Mouse (Mus musculus) midbrain, embryonic 16.5 days (tissue): ENCODE measurements around the gene St7. TPM values are rescaled to one million over a fixed set of nuclear protein-coding genes. Genes with fewer than 3 reads are reported as not detected.

Experiments
- ATAC-seq: fragments of 200-750 bp; cut with Nextera tagmentation; 2 replicates; pipeline ENCODE4 v1.8.0; 2017; ENCODE audit warnings: moderate TSS enrichment
- H3K27ac ChIP-seq: fragments of 300-500 bp; sonication (generic); 2 replicates; pipeline ENCODE4 v1.5.1; 2014; ENCODE audit warnings: mild to moderate bottlenecking, low read length, mixed read lengths
- H3K27me3 ChIP-seq: fragments of 300-500 bp; sonication (generic); 2 replicates; pipeline ENCODE4 v1.6.1; 2014; ENCODE audit warnings: low read depth, low read length, mixed read lengths; ENCODE audit not compliant: control insufficient read depth, insufficient read depth
- H3K36me3 ChIP-seq: fragments of 300-500 bp; sonication (generic); 2 replicates; pipeline ENCODE4 v1.6.1; 2014; ENCODE audit warnings: mild to moderate bottlenecking, low read length, moderate library complexity, mixed read lengths; ENCODE audit not compliant: control insufficient read depth, insufficient read depth
- H3K4me1 ChIP-seq: fragments of 300-500 bp; sonication (generic); 2 replicates; pipeline ENCODE4 v1.6.1; 2014; ENCODE audit warnings: mild to moderate bottlenecking, low read length, mixed read lengths; ENCODE audit not compliant: control insufficient read depth, insufficient read depth
- H3K4me2 ChIP-seq: fragments of 300-500 bp; sonication (generic); 2 replicates; pipeline ENCODE4 v1.6.1; 2014; ENCODE audit warnings: mild to moderate bottlenecking, low read length, mixed read lengths
- H3K4me3 ChIP-seq: fragments of 300-500 bp; sonication (generic); 2 replicates; pipeline ENCODE4 v1.5.1; 2014; ENCODE audit warnings: low read depth, mild to moderate bottlenecking, low read length, moderate library complexity, mixed read lengths
- H3K9ac ChIP-seq: fragments of 300-500 bp; sonication (generic); 2 replicates; pipeline ENCODE4 v1.6.1; 2014; ENCODE audit warnings: low read depth, low read length, mixed read lengths
- H3K9me3 ChIP-seq: fragments of 300-500 bp; sonication (generic); replicated peaks from 2 replicates; pipeline ENCODE4 v1.6.1; 2014; ENCODE audit warnings: mild to moderate bottlenecking, low read length, mixed read lengths; ENCODE audit not compliant: control insufficient read depth, poor library complexity, severe bottlenecking
- WGBS: fragments of 180-500 bp; shearing (Covaris S2); extraction: QIAGEN DNeasy Blood & Tissue Kit; methylation state at CpG from one replicate; pipeline ENCODE4 v1.1.7; 2014; 5-methylcytosine and 5-hydroxymethylcytosine counted together
- polyA plus RNA-seq: library from polyadenylated mRNA; unstranded; fragments of >200 nt; fragmentation: Nextera tagmentation; extraction: Ambion mirVana; gene quantifications from 2 replicates; pipeline ENCODE4 v1.2.1, GENCODE M21; 2015

Gene St7
- polyA plus RNA-seq, 1 experiment from 2014 or later: 51.5 TPM

- WGBS: 94% methylated on average over 4 of the region's 4 CpGs
- H3K27me3 ChIP-seq: no peaks in the 10 kb centered on the region
- no peak overlapping the region for H3K4me2 ChIP-seq
- H3K36me3 ChIP-seq: no peaks in the 10 kb centered on the region
- H3K27ac ChIP-seq: no peak overlapping the region
- no peak for ATAC-seq
- no peak overlapping the region for H3K9ac ChIP-seq
- H3K4me3 ChIP-seq: no peak overlapping the region
- peaks cover 3% of the 10 kb centered on the region for H3K4me1 ChIP-seq
- no peaks in the 10 kb centered on the region for H3K9me3 ChIP-seq
Measured at GRCm38 (mm10) chr6:17743325-17743724, 50.6 kb downstream of the St7 start.

DNA sequence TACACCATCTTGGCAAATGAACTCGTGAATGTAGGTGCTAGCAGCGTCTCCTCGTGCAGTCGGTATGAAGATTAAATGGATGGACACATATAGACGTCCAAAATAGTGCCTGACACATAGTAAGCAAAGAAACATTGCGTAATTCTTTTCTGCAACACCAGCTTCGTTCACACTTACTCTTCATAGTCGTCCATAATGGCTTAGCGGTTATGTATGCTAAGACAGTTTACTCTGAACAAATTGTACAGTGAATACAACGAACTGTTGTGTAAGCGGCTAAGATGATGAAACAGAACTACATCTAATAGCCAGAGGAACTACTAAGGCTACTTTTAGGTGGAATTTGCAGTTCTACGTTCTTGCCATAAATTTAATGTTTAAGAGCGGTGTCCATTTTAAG, 55.0 kb downstream of the St7 start:
- Histone ChIP-seq H3K27me3 (no peaks in the 10 kb centered on the region), H3K4me3 (no peak overlapping the region), H3K27ac (no peak overlapping the region), H3K9ac (no peak overlapping the region), H3K4me1 (peaks cover 11% of the 10 kb centered on the region), H3K4me2 (no peak overlapping the region), H3K9me3 (no peaks in the 10 kb centered on the region), H3K36me3 (no peaks in the 10 kb centered on the region)
- ATAC-seq: no peak
- 91% methylated on average over 13 of the region's 13 CpGs for WGBS

DNA sequence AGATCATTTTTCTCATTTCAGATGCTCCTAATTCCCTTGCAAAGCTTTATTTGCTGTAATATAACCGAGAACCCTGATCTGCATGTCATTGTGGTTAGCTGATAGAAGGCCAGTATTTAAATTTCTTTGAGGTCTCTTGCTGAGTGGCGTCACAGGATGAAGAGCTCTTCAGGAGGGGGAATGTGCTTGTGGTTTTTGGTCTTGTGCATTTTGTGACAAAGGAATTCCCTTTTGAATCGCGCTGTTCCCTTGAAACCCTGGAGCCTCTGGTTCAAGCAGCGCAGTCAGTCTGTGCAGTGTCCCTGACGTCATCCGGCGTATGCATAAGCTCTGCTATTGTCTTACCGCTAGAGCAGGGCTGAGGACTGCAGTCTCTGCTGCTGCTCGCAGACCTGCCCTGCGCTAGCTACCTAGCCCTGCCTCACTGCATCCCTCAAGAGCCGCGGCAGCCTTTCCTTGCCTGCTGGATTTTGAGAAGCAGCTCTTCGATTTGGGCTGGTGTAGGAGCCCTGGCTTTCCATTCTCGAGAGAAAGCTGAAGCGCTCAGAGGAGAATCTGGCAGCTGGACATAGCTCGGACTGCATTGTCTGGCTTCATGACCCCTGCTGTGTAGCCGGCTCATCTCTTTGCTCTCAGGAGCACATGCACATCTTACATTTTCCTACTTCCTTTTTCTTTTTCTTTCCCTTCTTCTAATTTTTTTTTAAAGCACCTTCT, 56.3 kb downstream of the St7 start:
- Histone ChIP-seq H3K27me3 (no peaks in the 10 kb centered on the region), H3K4me2 (peak overlapping the region; percentile 89), H3K9ac (peak overlapping the region; percentile 87), H3K36me3 (no peaks in the 10 kb centered on the region), H3K4me3 (peak overlapping the region; percentile 54), H3K4me1 (peaks cover 21% of the 10 kb centered on the region), H3K9me3 (no peaks in the 10 kb centered on the region), H3K27ac (peak overlapping the region; percentile 98)
- peak; percentile 99 for ATAC-seq
- WGBS: under 1% methylated on average over 18 of the region's 18 CpGs

GRCm38 (mm10) chr6:17749596-17749995, 56.9 kb downstream of the St7 start:
- ATAC-seq: peak; percentile 56
- peaks cover 26% of the 10 kb centered on the region for H3K4me1 ChIP-seq
- peak overlapping the region; percentile 89 for H3K4me2 ChIP-seq

GRCm38 (mm10) chr6:17750041-17750660, 57.4 kb downstream of the St7 start:
- Histone ChIP-seq H3K4me3 (peak overlapping the region; percentile 54), H3K36me3 (no peaks in the 10 kb centered on the region), H3K9ac (peak overlapping the region; percentile 87), H3K27me3 (no peaks in the 10 kb centered on the region), H3K4me1 (peaks cover 26% of the 10 kb centered on the region), H3K27ac (peak overlapping the region; percentile 98), H3K4me2 (peak overlapping the region; percentile 89), H3K9me3 (no peaks in the 10 kb centered on the region)
- peak; percentile 20; the same call in 1 of the 2 replicates for ATAC-seq
- 29% methylated on average over 9 of the region's 9 CpGs for WGBS

More at GRCm38 (mm10) chr6:17749596-17749995, 56.9 kb downstream of the St7 start:
- H3K9me3 ChIP-seq: no peaks in the 10 kb centered on the region
- H3K4me3 ChIP-seq: peak overlapping the region; percentile 54
- no peaks in the 10 kb centered on the region for H3K27me3 ChIP-seq
- 5% methylated on average over 3 of the region's 3 CpGs for WGBS
- no peaks in the 10 kb centered on the region for H3K36me3 ChIP-seq
- H3K9ac ChIP-seq: peak overlapping the region; percentile 87
- peak overlapping the region; percentile 98 for H3K27ac ChIP-seq

GRCm38 (mm10) chr6:17750957-17751356, 58.2 kb downstream of the St7 start:
- no peaks in the 10 kb centered on the region for H3K27me3 ChIP-seq
- peak overlapping the region; percentile 59 for H3K27ac ChIP-seq
- no peaks in the 10 kb centered on the region for H3K9me3 ChIP-seq
- H3K9ac ChIP-seq: peak overlapping the region; percentile 87
- H3K4me3 ChIP-seq: peak overlapping the region; percentile 54
- peak overlapping the region; percentile 89 for H3K4me2 ChIP-seq
- no peaks in the 10 kb centered on the region for H3K36me3 ChIP-seq
- WGBS: 36% methylated on average over 6 of the region's 6 CpGs
- ATAC-seq: no peak
- peaks cover 29% of the 10 kb centered on the region for H3K4me1 ChIP-seq

DNA sequence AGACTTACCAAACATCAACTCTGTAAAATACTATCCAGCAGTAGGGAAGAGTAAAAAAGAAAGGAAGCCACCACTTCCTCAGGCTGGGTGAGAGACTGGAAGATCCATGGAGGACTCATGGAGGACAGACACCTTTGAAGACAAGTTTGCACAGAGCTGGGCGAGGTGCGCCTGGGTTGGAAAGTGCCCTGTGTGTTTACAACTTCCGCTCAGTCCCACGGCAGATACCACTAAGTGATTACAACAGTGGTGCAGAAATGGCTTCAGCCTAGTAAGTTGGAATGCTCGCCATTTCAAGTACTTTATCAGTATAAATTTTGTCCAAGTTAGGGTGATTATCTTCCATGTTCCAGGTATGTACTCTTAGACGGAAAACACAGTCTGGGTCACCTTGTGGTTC, 63.2 kb downstream of the St7 start:
- Histone ChIP-seq H3K9me3 (no peaks in the 10 kb centered on the region), H3K4me1 (peaks cover 44% of the 10 kb centered on the region), H3K36me3 (no peaks in the 10 kb centered on the region), H3K4me2 (no peak overlapping the region), H3K27me3 (no peaks in the 10 kb centered on the region), H3K27ac (no peak overlapping the region), H3K4me3 (no peak overlapping the region), H3K9ac (no peak overlapping the region)
- ATAC-seq: no peak
- 94% methylated on average over 6 of the region's 6 CpGs for WGBS

GRCm38 (mm10) chr6:17758568-17758967, 65.8 kb downstream of the St7 start:
- no peak overlapping the region for H3K27ac ChIP-seq
- H3K4me1 ChIP-seq: peaks cover 43% of the 10 kb centered on the region
- H3K36me3 ChIP-seq: no peaks in the 10 kb centered on the region
- no peak overlapping the region for H3K4me2 ChIP-seq
- no peak for ATAC-seq
- no peak overlapping the region for H3K4me3 ChIP-seq
- WGBS: 58% methylated on average over 4 of the region's 4 CpGs
- H3K27me3 ChIP-seq: no peaks in the 10 kb centered on the region
- H3K9ac ChIP-seq: no peak overlapping the region
- H3K9me3 ChIP-seq: no peaks in the 10 kb centered on the region

DNA sequence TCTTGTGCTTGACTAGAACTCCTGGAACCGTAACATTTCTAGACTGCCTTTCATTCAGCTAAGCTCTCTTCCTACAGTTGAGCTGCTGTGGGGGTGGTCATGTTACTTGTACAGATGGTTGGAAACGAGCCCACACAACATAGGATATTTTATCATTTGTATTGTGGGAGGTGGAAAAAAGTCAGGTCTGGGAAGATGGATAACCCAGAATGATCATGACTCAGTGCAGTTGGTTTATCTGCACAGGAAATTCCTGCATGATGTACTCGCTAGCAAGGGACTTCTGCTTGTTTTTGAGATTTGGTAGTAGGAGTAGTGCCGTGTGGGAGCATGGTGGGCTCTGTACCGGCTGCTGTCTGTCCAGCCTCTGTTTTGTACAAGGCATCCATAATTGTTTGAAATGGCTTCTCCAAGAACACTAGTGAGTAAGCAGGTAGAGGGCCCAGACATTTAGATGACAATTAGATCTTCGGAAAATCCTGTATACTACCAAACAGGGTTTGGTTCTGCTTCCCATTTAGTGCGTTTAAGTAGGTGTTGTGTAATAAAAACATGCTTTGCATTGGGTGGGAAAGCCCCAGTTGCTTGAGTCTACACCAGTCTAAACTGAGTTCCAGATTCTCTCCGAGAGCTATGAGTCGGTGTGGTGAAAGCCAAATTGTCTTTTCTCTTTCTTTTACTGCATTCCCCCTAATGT, 71.4 kb downstream of the St7 start:
- H3K4me1 ChIP-seq: peaks cover 27% of the 10 kb centered on the region
- H3K36me3 ChIP-seq: no peaks in the 10 kb centered on the region
- no peak overlapping the region for H3K4me3 ChIP-seq
- no peak overlapping the region for H3K9ac ChIP-seq
- no peak for ATAC-seq
- H3K9me3 ChIP-seq: no peaks in the 10 kb centered on the region
- WGBS: 88% methylated on average over 9 of the region's 9 CpGs
- H3K27ac ChIP-seq: no peak overlapping the region
- H3K4me2 ChIP-seq: no peak overlapping the region
- no peaks in the 10 kb centered on the region for H3K27me3 ChIP-seq
